Mouse (Mus musculus): ENCODE data around the gene H2-T22. TPM values are rescaled to one million over a fixed set of nuclear protein-coding genes. Genes with fewer than 3 reads are reported as not detected.

The H2-T22 gene
- total and polyA plus RNA-seq, 2 experiments: 110 to 138 TPM

- DNase-seq (ENCODE audit: extremely low read depth, low read depth, low spot score): no peak
- Histone ChIP-seq H3K9ac (ENCODE audit: low read depth, low read length) (no peak overlapping the region), H3K4me1 (ENCODE audit: control insufficient read depth, insufficient read depth, low read length) (peaks cover 9% of the 10 kb centered on the region), H3K27ac (replicated peaks; ENCODE audit: insufficient read depth, low read depth, low read length) (peak overlapping the region; percentile 42), H3K36me3 (ENCODE audit: control insufficient read depth, insufficient read depth, low read length) (no peaks in the 10 kb centered on the region), H3K79me2 (ENCODE audit: control insufficient read depth, insufficient read depth, low read length) (no peaks in the 10 kb centered on the region), H3K4me3 (ENCODE audit: insufficient read depth, low read depth, low read length) (no peak overlapping the region), H3K27me3 (ENCODE audit: control insufficient read depth, insufficient read depth, low read length) (no peaks in the 10 kb centered on the region)
- TF ChIP-seq CTCF (IDR thresholded peaks at IDR 0.05; ENCODE audit: low read depth, low read length): no peak
- no peak for TF ChIP-seq POLR2A (IDR thresholded peaks at IDR 0.05; ENCODE audit: extremely low read depth, insufficient read depth, low read length)
- WGBS: 96% methylated on average over 6 of the region's 6 CpGs
Observed at GRCm38 (mm10) chr17:36022922-36023321, 19.6 kb downstream of the H2-T22 start.

DNA sequence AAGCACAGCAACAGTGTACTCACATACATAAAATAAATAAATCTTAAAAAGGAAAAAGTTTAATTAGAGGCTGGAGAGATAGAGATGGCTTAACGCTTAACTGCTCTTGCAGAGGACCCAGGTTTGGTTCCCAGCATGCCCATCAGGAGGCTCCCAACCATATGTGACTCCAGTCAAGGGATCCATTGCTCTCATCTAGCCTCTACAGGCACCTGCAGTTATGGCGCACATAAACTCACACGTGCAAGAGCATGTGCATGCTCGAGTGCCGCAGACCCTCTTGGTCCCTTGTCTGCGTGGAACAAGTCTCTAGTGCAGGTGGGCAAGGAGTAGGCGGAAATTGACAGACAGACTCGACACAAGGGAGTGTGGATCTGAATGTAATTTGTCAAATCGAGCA, 20.4 kb downstream of the H2-T22 start:
- Histone ChIP-seq H3K4me1 (ENCODE audit: control insufficient read depth, insufficient read depth, low read length) (peaks cover 9% of the 10 kb centered on the region), H3K9ac (ENCODE audit: low read depth, low read length) (no peak overlapping the region), H3K36me3 (ENCODE audit: control insufficient read depth, insufficient read depth, low read length) (no peaks in the 10 kb centered on the region), H3K27ac (replicated peaks; ENCODE audit: insufficient read depth, low read depth, low read length) (no peak overlapping the region), H3K79me2 (ENCODE audit: control insufficient read depth, insufficient read depth, low read length) (no peaks in the 10 kb centered on the region), H3K4me3 (ENCODE audit: insufficient read depth, low read depth, low read length) (no peak overlapping the region), H3K27me3 (ENCODE audit: control insufficient read depth, insufficient read depth, low read length) (no peaks in the 10 kb centered on the region)
- no peak for DNase-seq (ENCODE audit: extremely low read depth, low read depth, low spot score)
- WGBS: 96% methylated on average over 9 of the region's 9 CpGs
- TF ChIP-seq POLR2A (IDR thresholded peaks at IDR 0.05; ENCODE audit: extremely low read depth, insufficient read depth, low read length): no peak
- TF ChIP-seq CTCF (IDR thresholded peaks at IDR 0.05; ENCODE audit: low read depth, low read length): no peak

DNA sequence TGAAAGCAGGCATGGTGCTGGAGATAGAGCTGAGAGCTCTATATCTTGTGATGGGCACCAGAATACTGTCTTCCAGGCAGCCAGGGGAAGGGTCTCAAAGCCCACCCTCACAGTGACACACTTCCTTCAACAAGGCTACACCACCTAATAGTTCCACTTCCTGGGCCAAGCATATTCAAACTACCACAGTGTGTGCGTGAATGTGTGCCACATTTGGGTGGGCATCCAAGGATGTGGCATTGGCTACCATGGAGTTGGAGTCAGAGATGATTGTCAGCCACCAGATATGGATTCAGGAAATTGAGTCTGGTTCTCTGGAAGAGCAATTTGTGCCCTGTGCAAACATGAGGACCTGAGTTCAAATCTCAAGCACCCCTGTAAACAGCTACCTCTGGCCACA, 21.2 kb downstream of the H2-T22 start:
- Histone ChIP-seq H3K36me3 (ENCODE audit: control insufficient read depth, insufficient read depth, low read length) (no peaks in the 10 kb centered on the region), H3K4me1 (ENCODE audit: control insufficient read depth, insufficient read depth, low read length) (peaks cover 9% of the 10 kb centered on the region), H3K27ac (replicated peaks; ENCODE audit: insufficient read depth, low read depth, low read length) (peak overlapping the region; percentile 72), H3K79me2 (ENCODE audit: control insufficient read depth, insufficient read depth, low read length) (no peaks in the 10 kb centered on the region), H3K4me3 (ENCODE audit: insufficient read depth, low read depth, low read length) (no peak overlapping the region), H3K9ac (ENCODE audit: low read depth, low read length) (no peak overlapping the region), H3K27me3 (ENCODE audit: control insufficient read depth, insufficient read depth, low read length) (no peaks in the 10 kb centered on the region)
- DNase-seq (ENCODE audit: extremely low read depth, low read depth, low spot score): no peak
- no peak for TF ChIP-seq CTCF (IDR thresholded peaks at IDR 0.05; ENCODE audit: low read depth, low read length)
- TF ChIP-seq POLR2A (IDR thresholded peaks at IDR 0.05; ENCODE audit: extremely low read depth, insufficient read depth, low read length): no peak
- WGBS: 93% methylated on average over 1 of the region's 1 CpGs

DNA sequence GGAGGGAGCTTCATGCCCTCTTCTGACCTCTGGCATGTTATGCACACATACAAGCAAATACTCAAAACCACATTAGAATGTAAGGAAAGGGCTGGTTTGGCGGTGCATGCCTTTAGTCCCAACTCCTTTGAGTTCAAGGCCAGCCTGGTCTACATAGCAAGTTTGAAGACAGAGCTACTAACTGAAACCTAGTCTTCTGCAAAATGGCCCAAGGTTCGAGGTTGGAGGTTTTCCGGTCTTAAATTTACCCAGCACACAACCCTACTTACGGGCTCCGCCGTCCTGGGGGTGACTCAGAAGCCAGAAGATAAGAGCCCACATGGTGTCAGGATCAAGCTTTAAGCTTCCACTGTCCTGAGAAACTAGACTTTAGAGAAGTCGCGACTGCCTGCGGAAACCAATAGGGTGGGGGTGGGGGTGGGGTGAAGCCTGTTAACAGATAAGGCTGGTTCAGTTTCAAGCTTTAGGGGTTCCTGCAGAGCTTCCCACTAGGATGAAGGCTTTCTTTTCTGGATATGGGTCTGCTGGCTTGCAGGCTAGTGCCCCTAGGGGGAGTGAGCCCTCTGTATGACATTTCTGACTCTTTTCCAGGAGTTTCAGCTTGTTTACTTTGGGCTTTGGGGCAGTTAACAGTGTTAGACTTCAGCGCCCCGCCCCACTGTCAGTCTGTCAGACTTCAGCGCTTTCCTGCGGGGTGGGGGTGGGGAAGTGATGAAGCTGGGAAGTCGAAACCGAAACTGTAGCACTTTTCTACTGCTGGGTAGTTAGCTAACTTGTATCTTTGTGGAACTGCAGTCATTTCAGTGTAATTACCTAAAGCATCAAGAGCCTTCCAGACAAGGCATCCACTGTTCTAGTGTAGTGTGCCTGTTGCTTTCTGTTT, 22.1 kb downstream of the H2-T22 start, which contains the start of gene H2-T24:
TSS of gene H2-T24 (minus strand) at position 370 of the 883 bp plus-strand sequence.
- TF ChIP-seq POLR2A (IDR thresholded peaks at IDR 0.05; ENCODE audit: extremely low read depth, insufficient read depth, low read length): no peak
- peak; percentile 18; the same call in 1 of the 2 replicates for TF ChIP-seq CTCF (IDR thresholded peaks at IDR 0.05; ENCODE audit: low read depth, low read length)
- H3K79me2 ChIP-seq (ENCODE audit: control insufficient read depth, insufficient read depth, low read length): no peaks in the 10 kb centered on the region
- no peaks in the 10 kb centered on the region for H3K36me3 ChIP-seq (ENCODE audit: control insufficient read depth, insufficient read depth, low read length)
- peak within 1 kb of the TSS; percentile 54 for H3K9ac ChIP-seq (ENCODE audit: low read depth, low read length)
- 19% methylated on average over 15 of the region's 15 CpGs for WGBS
- H3K27me3 ChIP-seq (ENCODE audit: control insufficient read depth, insufficient read depth, low read length): no peaks in the 10 kb centered on the region
- peak within 1 kb of the TSS; percentile 87 for H3K27ac ChIP-seq (replicated peaks; ENCODE audit: insufficient read depth, low read depth, low read length)
- peaks cover 9% of the 10 kb centered on the region for H3K4me1 ChIP-seq (ENCODE audit: control insufficient read depth, insufficient read depth, low read length)
- DNase-seq (ENCODE audit: extremely low read depth, low read depth, low spot score): peak; percentile 82
- peak within 1 kb of the TSS; percentile 59 for H3K4me3 ChIP-seq (ENCODE audit: insufficient read depth, low read depth, low read length)

GRCm38 (mm10) chr17:36019519-36019918, 23.0 kb downstream of the H2-T22 start:
- peak overlapping the region; percentile 87 for H3K27ac ChIP-seq (replicated peaks; ENCODE audit: insufficient read depth, low read depth, low read length)
- peaks cover 9% of the 10 kb centered on the region for H3K4me1 ChIP-seq (ENCODE audit: control insufficient read depth, insufficient read depth, low read length)
- H3K4me3 ChIP-seq (ENCODE audit: insufficient read depth, low read depth, low read length): peak overlapping the region; percentile 59
- no peaks in the 10 kb centered on the region for H3K79me2 ChIP-seq (ENCODE audit: control insufficient read depth, insufficient read depth, low read length)
- DNase-seq (ENCODE audit: extremely low read depth, low read depth, low spot score): no peak
- TF ChIP-seq POLR2A (IDR thresholded peaks at IDR 0.05; ENCODE audit: extremely low read depth, insufficient read depth, low read length): no peak
- no peak for TF ChIP-seq CTCF (IDR thresholded peaks at IDR 0.05; ENCODE audit: low read depth, low read length)
- H3K9ac ChIP-seq (ENCODE audit: low read depth, low read length): peak overlapping the region; percentile 54; the same call in 1 of the 2 replicates
- WGBS: 53% methylated on average over 3 of the region's 3 CpGs
- peaks cover 2% of the 10 kb centered on the region; the same call in 1 of the 2 replicates for H3K36me3 ChIP-seq (ENCODE audit: control insufficient read depth, insufficient read depth, low read length)
- H3K27me3 ChIP-seq (ENCODE audit: control insufficient read depth, insufficient read depth, low read length): no peaks in the 10 kb centered on the region

DNA sequence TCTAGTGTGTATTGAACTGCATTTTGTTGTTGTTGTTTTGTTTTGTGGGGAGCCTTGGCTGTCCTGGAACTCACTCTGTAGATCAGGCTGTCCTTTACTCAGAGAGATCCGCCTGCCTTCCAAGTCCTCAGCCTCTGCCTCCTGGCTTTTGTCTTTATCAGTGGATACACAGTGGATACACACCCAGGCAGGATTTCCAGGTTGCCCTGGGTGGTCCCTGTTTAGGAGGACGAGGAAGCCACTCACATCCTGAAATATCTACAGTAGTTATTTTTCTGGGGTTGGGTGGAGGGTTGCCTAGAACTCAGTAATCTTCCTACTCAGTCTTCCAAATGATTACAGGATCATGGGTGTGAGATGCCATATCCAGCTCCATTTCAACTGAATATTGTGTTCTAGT, 23.6 kb downstream of the H2-T22 start:
- 0 out of 2 replicates have a peak overlapping the region, but pooled peaks have one; percentile 5 for H3K4me3 ChIP-seq (ENCODE audit: insufficient read depth, low read depth, low read length)
- no peaks in the 10 kb centered on the region for H3K27me3 ChIP-seq (ENCODE audit: control insufficient read depth, insufficient read depth, low read length)
- H3K79me2 ChIP-seq (ENCODE audit: control insufficient read depth, insufficient read depth, low read length): no peaks in the 10 kb centered on the region
- H3K4me1 ChIP-seq (ENCODE audit: control insufficient read depth, insufficient read depth, low read length): peaks cover 8% of the 10 kb centered on the region
- DNase-seq (ENCODE audit: extremely low read depth, low read depth, low spot score): no peak
- WGBS: 66% methylated on average over 2 of the region's 2 CpGs
- H3K27ac ChIP-seq (replicated peaks; ENCODE audit: insufficient read depth, low read depth, low read length): no peak overlapping the region
- H3K9ac ChIP-seq (ENCODE audit: low read depth, low read length): no peak overlapping the region
- TF ChIP-seq CTCF (IDR thresholded peaks at IDR 0.05; ENCODE audit: low read depth, low read length) (no peak), POLR2A (IDR thresholded peaks at IDR 0.05; ENCODE audit: extremely low read depth, insufficient read depth, low read length) (no peak)
- peaks cover 6% of the 10 kb centered on the region; the same call in 1 of the 2 replicates for H3K36me3 ChIP-seq (ENCODE audit: control insufficient read depth, insufficient read depth, low read length)

Measured in liver, adult 2 months (tissue).